Mouse (Mus musculus): Measurements from ENCODE around the gene C5ar2. TPM values are rescaled to one million over a fixed set of nuclear protein-coding genes. Genes with fewer than 3 reads are reported as not detected.

The C5ar2 gene
- 1.4 and 1.7 TPM in 2 replicates for polyA plus RNA-seq (2012; rRNA removed; ENCODE audit: low replicate concordance)

GRCm38 (mm10) chr7:16244067-16244466, at the start of gene C5ar2:
Gene C5ar2, minus strand, starts transcription at chr7:16244154.

GRCm38 (mm10) chr7:16286026-16286961, 42.3 kb upstream of the C5ar2 start, which contains the start of gene Ccdc9:
Gene Ccdc9, minus strand, starts transcription at chr7:16286795.

GRCm38 (mm10) chr7:16273081-16273765, 29.3 kb upstream of the C5ar2 start, which contains the start of gene Inafm1:
Gene Inafm1, minus strand, starts transcription at chr7:16273617.

GRCm38 (mm10) chr7:16259110-16259590, 15.2 kb upstream of the C5ar2 start, which contains the start of gene C5ar1:
Gene C5ar1, minus strand, starts transcription at chr7:16259540.

DNA sequence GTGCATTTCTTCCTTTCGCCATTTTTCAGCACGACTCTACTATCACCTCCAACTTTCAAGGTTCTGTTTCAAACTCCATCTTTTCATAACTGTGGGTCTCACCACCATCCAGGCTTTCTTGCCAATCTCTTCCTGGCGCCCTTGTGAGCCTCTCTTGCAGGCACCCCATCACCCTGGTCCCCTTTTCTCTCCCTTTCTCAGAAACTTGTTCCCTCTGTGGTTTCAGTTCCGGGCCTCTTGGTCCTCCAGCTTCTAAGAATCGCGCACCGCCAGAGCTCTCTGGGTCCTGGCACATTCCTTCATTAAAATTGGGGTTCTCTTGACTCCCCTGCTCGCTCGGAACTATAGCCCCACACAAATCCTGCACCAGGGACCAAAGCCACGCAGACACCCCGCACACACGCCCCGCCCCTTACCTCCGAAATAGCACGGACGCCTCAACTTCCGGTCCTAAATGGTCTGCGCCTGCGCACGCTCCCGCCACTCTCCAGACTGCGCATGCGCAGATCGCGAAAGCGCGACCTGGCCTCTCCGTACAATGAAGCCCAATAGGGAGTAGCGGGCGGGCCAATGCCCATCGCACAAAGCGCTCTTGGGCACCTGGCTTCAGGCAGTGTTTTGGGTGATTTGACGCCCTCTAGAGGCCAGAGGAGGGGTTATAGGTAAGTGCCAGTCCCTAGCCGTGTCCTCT, 22.2 kb downstream of the C5ar2 start, which contains the start of gene Dhx34:
TSS of gene Dhx34 (minus strand) at position 456 of the 691 bp plus-strand sequence.

Other genes with a start within 250 kb of the C5ar2 start
- gene Bicra, start 196.2 kb downstream of the C5ar2 start, polyA plus RNA-seq (2012; rRNA removed; ENCODE audit: low replicate concordance), result 7.2 and 10.4 TPM in 2 replicates
- gene Zfp541, start 182.3 kb downstream of the C5ar2 start, polyA plus RNA-seq (2012; rRNA removed; ENCODE audit: low replicate concordance), result not detected in 2 replicates
- 224 and 283 TPM in 2 replicates for gene Napa, start 145.7 kb downstream of the C5ar2 start, polyA plus RNA-seq (2012; rRNA removed; ENCODE audit: low replicate concordance)
- gene Kptn, start 124.3 kb downstream of the C5ar2 start, polyA plus RNA-seq (2012; rRNA removed; ENCODE audit: low replicate concordance), result 39.1 and 45.8 TPM in 2 replicates
- gene Slc8a2, start 114.3 kb downstream of the C5ar2 start, polyA plus RNA-seq (2012; rRNA removed; ENCODE audit: low replicate concordance), result 0.40 and 9.1 TPM in 2 replicates
- 23.5 and 68.3 TPM in 2 replicates for gene Meis3, start 69.1 kb downstream of the C5ar2 start, polyA plus RNA-seq (2012; rRNA removed; ENCODE audit: low replicate concordance)
- gene Dhx34, start 22.1 kb downstream of the C5ar2 start, polyA plus RNA-seq (2012; rRNA removed; ENCODE audit: low replicate concordance), result 23.2 and 25.9 TPM in 2 replicates
- gene C5ar1, start 15.4 kb upstream of the C5ar2 start, polyA plus RNA-seq (2012; rRNA removed; ENCODE audit: low replicate concordance), result 29.1 and 29.9 TPM in 2 replicates
- gene Inafm1, start 29.5 kb upstream of the C5ar2 start, polyA plus RNA-seq (2012; rRNA removed; ENCODE audit: low replicate concordance), result 18.8 and 39.6 TPM in 2 replicates
- gene Ccdc9, start 42.6 kb upstream of the C5ar2 start, polyA plus RNA-seq (2012; rRNA removed; ENCODE audit: low replicate concordance), result 28.3 and 41.4 TPM in 2 replicates
- gene Bbc3, start 64.2 kb upstream of the C5ar2 start, polyA plus RNA-seq (2012; rRNA removed; ENCODE audit: low replicate concordance), result 20.8 and 21.7 TPM in 2 replicates
- gene Sae1, start 143.7 kb upstream of the C5ar2 start, polyA plus RNA-seq (2012; rRNA removed; ENCODE audit: low replicate concordance), result 37.8 and 51.4 TPM in 2 replicates
- gene Zc3h4, start 156.8 kb upstream of the C5ar2 start, polyA plus RNA-seq (2012; rRNA removed; ENCODE audit: low replicate concordance), result 25.7 and 45.3 TPM in 2 replicates
- gene Tmem160, start 208.6 kb upstream of the C5ar2 start, polyA plus RNA-seq (2012; rRNA removed; ENCODE audit: low replicate concordance), result 90.3 and 106 TPM in 2 replicates
- not detected in 2 replicates for gene Npas1, start 233.6 kb upstream of the C5ar2 start, polyA plus RNA-seq (2012; rRNA removed; ENCODE audit: low replicate concordance)